Mouse (Mus musculus) embryonic facial prominence, embryonic 14.5 days (tissue): Measurements from ENCODE around the gene Ndufb2. TPM values are rescaled to one million over a fixed set of nuclear protein-coding genes. Genes with fewer than 3 reads are reported as not detected.

Experiments used
- ATAC-seq: fragments of 200-750 bp; cut with Nextera tagmentation; 2 replicates; pipeline ENCODE4 v1.8.0; 2017; ENCODE audit warnings: low read depth, moderate number of reproducible peaks, moderate TSS enrichment
- DNase-seq: peaks from one replicate; pipeline ENCODE4 v3.0.0-alpha.2; 2015; ENCODE audit warnings: low spot score
- H3K27ac ChIP-seq: fragments of 300-500 bp; sonication (generic); replicated peaks from 2 replicates; pipeline ENCODE4 v1.5.1; 2014; ENCODE audit warnings: low read depth, mild to moderate bottlenecking, low read length, moderate library complexity
- H3K27me3 ChIP-seq: fragments of 300-500 bp; sonication (generic); replicated peaks from 2 replicates; pipeline ENCODE4 v1.6.1; 2014; ENCODE audit warnings: low read length; ENCODE audit not compliant: control insufficient read depth, insufficient read depth
- H3K36me3 ChIP-seq: fragments of 300-500 bp; sonication (generic); 2 replicates; pipeline ENCODE4 v1.6.1; 2014; ENCODE audit warnings: low read length, mixed read lengths; ENCODE audit not compliant: control insufficient read depth, insufficient read depth
- H3K4me1 ChIP-seq: fragments of 300-500 bp; sonication (generic); 2 replicates; pipeline ENCODE4 v1.6.1; 2014; ENCODE audit warnings: antibody characterized with exemption, low read length; ENCODE audit not compliant: control insufficient read depth, insufficient read depth
- H3K4me2 ChIP-seq: fragments of 300-500 bp; sonication (generic); 2 replicates; pipeline ENCODE4 v1.6.1; 2014; ENCODE audit warnings: low read depth, mild to moderate bottlenecking, low read length, moderate library complexity, mixed read lengths
- H3K4me3 ChIP-seq: fragments of 300-500 bp; sonication (generic); 2 replicates; pipeline ENCODE4 v1.5.1; 2014; ENCODE audit warnings: low read depth, mild to moderate bottlenecking, low read length
- H3K9ac ChIP-seq: fragments of 300-500 bp; sonication (generic); 2 replicates; pipeline ENCODE4 v1.6.1; 2014; ENCODE audit warnings: low read depth, mild to moderate bottlenecking, low read length, moderate library complexity, mixed read lengths
- H3K9me3 ChIP-seq: fragments of 300-500 bp; sonication (generic); 2 replicates; pipeline ENCODE4 v1.6.1; 2016; ENCODE audit warnings: low read length; ENCODE audit not compliant: control insufficient read depth
- WGBS: fragments of 180-500 bp; shearing (Covaris S2); extraction: QIAGEN DNeasy Blood & Tissue Kit; methylation state at CpG from one replicate; pipeline ENCODE4 v1.1.7; 2014; 5-methylcytosine and 5-hydroxymethylcytosine counted together
- polyA plus RNA-seq: library from polyadenylated mRNA; unstranded; fragments of >200 nt; fragmentation: Nextera tagmentation; extraction: Ambion mirVana; gene quantifications from 2 replicates; pipeline ENCODE4 v1.2.1, GENCODE M21; 2014

Ndufb2 gene
- polyA plus RNA-seq, 1 experiment from 2014 or later = 390 TPM

GRCm38 (mm10) chr6:39555648-39555945 lies 36.8 kb upstream of the Ndufb2 start:
- peak overlapping the region; percentile 67 for H3K4me2 ChIP-seq
- H3K9ac ChIP-seq = no peak overlapping the region
- H3K4me1 ChIP-seq = peaks cover 23% of the 10 kb centered on the region
- WGBS = 74% methylated on average over 2 of the region's 2 CpGs
- H3K36me3 ChIP-seq = no peaks in the 10 kb centered on the region
- DNase-seq (no peak), ATAC-seq (no peak)
- H3K4me3 ChIP-seq = peak overlapping the region; percentile 89; the same call in 1 of the 2 replicates
- H3K9me3 ChIP-seq = no peaks in the 10 kb centered on the region
- H3K27ac ChIP-seq = no peak overlapping the region
- no peaks in the 10 kb centered on the region for H3K27me3 ChIP-seq

GRCm38 (mm10) chr6:39556900-39557659 lies 35.3 kb upstream of the Ndufb2 start:
- H3K4me3 ChIP-seq = peak overlapping the region; percentile 89
- H3K36me3 ChIP-seq = no peaks in the 10 kb centered on the region
- WGBS = under 1% methylated on average over 21 of the region's 54 CpGs
- peak overlapping the region; percentile 96 for H3K9ac ChIP-seq
- H3K9me3 ChIP-seq = no peaks in the 10 kb centered on the region
- ATAC-seq = peak; percentile 73
- peak; percentile 55 for DNase-seq
- H3K27me3 ChIP-seq = no peaks in the 10 kb centered on the region
- H3K27ac ChIP-seq = peak overlapping the region; percentile 94
- peaks cover 23% of the 10 kb centered on the region for H3K4me1 ChIP-seq
- peak overlapping the region; percentile 67 for H3K4me2 ChIP-seq

- Histone ChIP-seq H3K9ac (peak within 1 kb of the TSS; percentile 96), H3K27ac (peak within 1 kb of the TSS; percentile 94), H3K9me3 (no peaks in the 10 kb centered on the region), H3K4me1 (peaks cover 23% of the 10 kb centered on the region), H3K36me3 (no peaks in the 10 kb centered on the region), H3K4me3 (peak within 1 kb of the TSS; percentile 89), H3K4me2 (peak within 1 kb of the TSS; percentile 67), H3K27me3 (no peaks in the 10 kb centered on the region)
- peak; percentile 95 for ATAC-seq
- WGBS = under 1% methylated on average over 26 of the region's 50 CpGs
- peak; percentile 96 for DNase-seq
These were observed 34.6 kb upstream of the Ndufb2 start, which contains the start of gene Dennd2a for GRCm38 (mm10) chr6:39557723-39558261. TSS of gene Dennd2a (minus strand) at chr6:39557867.

- no peak overlapping the region for H3K27ac ChIP-seq
- WGBS = 47% methylated on average over 6 of the region's 6 CpGs
- H3K9me3 ChIP-seq = no peaks in the 10 kb centered on the region
- no peaks in the 10 kb centered on the region for H3K27me3 ChIP-seq
- no peak for ATAC-seq
- DNase-seq = peak; percentile 25
- H3K9ac ChIP-seq = no peak overlapping the region
- H3K4me1 ChIP-seq = peaks cover 23% of the 10 kb centered on the region
- no peaks in the 10 kb centered on the region for H3K36me3 ChIP-seq
- no peak overlapping the region for H3K4me3 ChIP-seq
- no peak overlapping the region for H3K4me2 ChIP-seq
These were observed 33.0 kb upstream of the Ndufb2 start for GRCm38 (mm10) chr6:39559276-39559939.

GRCm38 (mm10) chr6:39562166-39563015 lies 30.0 kb upstream of the Ndufb2 start:
- Histone ChIP-seq H3K36me3 (no peaks in the 10 kb centered on the region), H3K4me2 (peak overlapping the region; percentile 42), H3K9me3 (no peaks in the 10 kb centered on the region), H3K27ac (no peak overlapping the region), H3K4me1 (peaks cover 10% of the 10 kb centered on the region), H3K4me3 (peak overlapping the region; percentile 12; the same call in 1 of the 2 replicates), H3K27me3 (no peaks in the 10 kb centered on the region), H3K9ac (no peak overlapping the region)
- DNase-seq (peak; percentile 91), ATAC-seq (peak; percentile 51; the same call in 1 of the 2 replicates)
- WGBS = 18% methylated on average over 23 of the region's 23 CpGs

GRCm38 (mm10) chr6:39567528-39567927 lies 24.8 kb upstream of the Ndufb2 start:
- no peak for ATAC-seq
- Histone ChIP-seq H3K4me1 (no peaks in the 10 kb centered on the region), H3K9ac (no peak overlapping the region), H3K4me2 (no peak overlapping the region), H3K27ac (no peak overlapping the region), H3K36me3 (no peaks in the 10 kb centered on the region), H3K4me3 (no peak overlapping the region), H3K27me3 (no peaks in the 10 kb centered on the region), H3K9me3 (no peaks in the 10 kb centered on the region)
- 9% methylated on average over 5 of the region's 5 CpGs for WGBS
- DNase-seq = peak; percentile 67

GRCm38 (mm10) chr6:39570426-39570825 lies 21.9 kb upstream of the Ndufb2 start:
- DNase-seq = no peak
- H3K4me3 ChIP-seq = no peak overlapping the region
- no peak overlapping the region for H3K27ac ChIP-seq
- H3K9me3 ChIP-seq = no peaks in the 10 kb centered on the region
- peaks cover 16% of the 10 kb centered on the region for H3K4me1 ChIP-seq
- no peaks in the 10 kb centered on the region for H3K36me3 ChIP-seq
- no peak overlapping the region for H3K4me2 ChIP-seq
- no peaks in the 10 kb centered on the region for H3K27me3 ChIP-seq
- no peak overlapping the region for H3K9ac ChIP-seq
- no peak for ATAC-seq
- WGBS = 71% methylated on average over 3 of the region's 3 CpGs
